Mouse (Mus musculus): Measurements from ENCODE around the gene Cacna2d3.

Cacna2d3 gene

GRCm38 (mm10) chr14:29267233-29267874, 454.3 kb downstream of the Cacna2d3 start:
- DNase-seq (ENCODE audit: low read depth, low spot score) = no peak

- no peak for DNase-seq (ENCODE audit: low read depth, low spot score)
Measured at GRCm38 (mm10) chr14:29260621-29261020, 461.0 kb downstream of the Cacna2d3 start.

GRCm38 (mm10) chr14:29243516-29243915, 478.1 kb downstream of the Cacna2d3 start:
- no peak for DNase-seq (ENCODE audit: low read depth, low spot score)

GRCm38 (mm10) chr14:29238446-29238845, 483.2 kb downstream of the Cacna2d3 start:
- no peak for DNase-seq (ENCODE audit: low read depth, low spot score)

GRCm38 (mm10) chr14:29228976-29229716, 492.5 kb downstream of the Cacna2d3 start:
- no peak for DNase-seq (ENCODE audit: low read depth, low spot score)

- no peak for DNase-seq (ENCODE audit: low read depth, low spot score)
Measured at GRCm38 (mm10) chr14:29228471-29228870, 493.2 kb downstream of the Cacna2d3 start.

GRCm38 (mm10) chr14:29227959-29228358, 493.7 kb downstream of the Cacna2d3 start:
- no peak for DNase-seq (ENCODE audit: low read depth, low spot score)

GRCm38 (mm10) chr14:29225754-29226365, 495.8 kb downstream of the Cacna2d3 start:
- no peak for DNase-seq (ENCODE audit: low read depth, low spot score)

- no peak for DNase-seq (ENCODE audit: low read depth, low spot score)
Measured at GRCm38 (mm10) chr14:29223012-29223411, 498.7 kb downstream of the Cacna2d3 start.

GRCm38 (mm10) chr14:29222191-29222882, 499.3 kb downstream of the Cacna2d3 start:
- no peak for DNase-seq (ENCODE audit: low read depth, low spot score)

- no peak for DNase-seq (ENCODE audit: low read depth, low spot score)
Measured at GRCm38 (mm10) chr14:29216106-29216505, 505.6 kb downstream of the Cacna2d3 start.

GRCm38 (mm10) chr14:29204967-29205268, 516.7 kb downstream of the Cacna2d3 start:
- no peak for DNase-seq (ENCODE audit: low read depth, low spot score)

- DNase-seq (ENCODE audit: low read depth, low spot score) = no peak
Measured at GRCm38 (mm10) chr14:29204236-29204966, 517.3 kb downstream of the Cacna2d3 start.

GRCm38 (mm10) chr14:29196171-29196570, 525.5 kb downstream of the Cacna2d3 start:
- no peak for DNase-seq (ENCODE audit: low read depth, low spot score)

- no peak for DNase-seq (ENCODE audit: low read depth, low spot score)
Measured at GRCm38 (mm10) chr14:29191426-29191825, 530.2 kb downstream of the Cacna2d3 start.

GRCm38 (mm10) chr14:29183730-29184129, 537.9 kb downstream of the Cacna2d3 start:
- DNase-seq (ENCODE audit: low read depth, low spot score) = no peak

- DNase-seq (ENCODE audit: low read depth, low spot score) = no peak
Measured at GRCm38 (mm10) chr14:29179397-29179888, 542.2 kb downstream of the Cacna2d3 start.

GRCm38 (mm10) chr14:29178695-29179396, 542.8 kb downstream of the Cacna2d3 start:
- DNase-seq (ENCODE audit: low read depth, low spot score) = no peak

GRCm38 (mm10) chr14:29174762-29175161, 546.9 kb downstream of the Cacna2d3 start:
- no peak for DNase-seq (ENCODE audit: low read depth, low spot score)

- no peak for DNase-seq (ENCODE audit: low read depth, low spot score)
Measured at GRCm38 (mm10) chr14:29172207-29172606, 549.5 kb downstream of the Cacna2d3 start.

GRCm38 (mm10) chr14:29164653-29165030, 557.0 kb downstream of the Cacna2d3 start:
- DNase-seq (ENCODE audit: low read depth, low spot score) = no peak
